Mouse (Mus musculus) CH12.LX (cell line): Measurements from ENCODE around the gene Gsg1l.

Experiments used
- CTCF ChIP-seq, 2 experiments: IDR thresholded peaks in 1 of 2; conservative IDR thresholded peaks in 1 of 2; 2 replicates each; pipeline ENCODE4 v1.5.1; 2011 to 2012; ENCODE audit warnings: low read depth in 2 of 2, low read length in 2 of 2, improper control_type of control experiment in 1 of 2, inconsistent platforms in 1 of 2, mild to moderate bottlenecking in 1 of 2, moderate library complexity in 1 of 2
- ETS1 ChIP-seq: conservative IDR thresholded peaks from 2 replicates; pipeline ENCODE4 v1.6.1; 2012; ENCODE audit warnings: low read depth, mild to moderate bottlenecking, inconsistent platforms, low read length, improper control_type of control experiment, moderate library complexity
- HCFC1 ChIP-seq: IDR thresholded peaks from 2 replicates; pipeline ENCODE4 v1.6.1; 2012; ENCODE audit warnings: low read depth, mild to moderate bottlenecking, inconsistent platforms, low read length, improper control_type of control experiment
- MAFK ChIP-seq: IDR thresholded peaks from 2 replicates; pipeline ENCODE4 v1.6.1; 2011; ENCODE audit warnings: low read length, improper control_type of control experiment; ENCODE audit not compliant: insufficient replicate concordance
- MEF2A ChIP-seq: IDR thresholded peaks from 2 replicates; pipeline ENCODE4 v1.6.1; 2014; ENCODE audit warnings: low read depth, mild to moderate bottlenecking, inconsistent platforms, low read length, improper control_type of control experiment, borderline replicate concordance
- MXI1 ChIP-seq: IDR thresholded peaks from 2 replicates; pipeline ENCODE4 v1.6.1; 2011; ENCODE audit warnings: mild to moderate bottlenecking, low read depth, low read length, improper control_type of control experiment
- POLR2A ChIP-seq: IDR thresholded peaks from 2 replicates; pipeline ENCODE4 v1.6.1; 2011; ENCODE audit warnings: low read depth, mild to moderate bottlenecking, improper control_type of control experiment, low read length

DNA sequence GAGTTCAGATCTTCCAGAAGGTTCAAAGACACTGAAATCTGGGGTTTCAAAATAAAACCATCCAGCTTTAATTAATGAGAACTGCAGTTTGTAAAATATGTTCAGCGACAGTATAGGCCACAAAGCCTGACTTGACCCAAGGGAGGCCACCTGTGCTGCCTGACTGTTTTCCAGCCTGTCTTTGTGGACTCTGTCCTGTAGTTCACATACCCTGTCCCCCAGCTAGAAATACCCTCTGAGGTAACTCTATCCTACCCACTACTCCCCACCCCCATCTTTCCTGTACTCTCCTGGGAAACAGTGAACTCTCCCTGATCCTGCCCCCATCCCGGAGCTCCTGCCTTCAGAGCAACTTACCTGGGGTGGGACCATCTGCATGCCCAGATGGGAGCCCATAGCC lies 199.0 kb downstream of the Gsg1l start:
- TF ChIP-seq CTCF (conservative IDR thresholded peaks at IDR 0.05 in 1 of 2, IDR thresholded peaks at IDR 0.05 in 1 of 2; ENCODE audit: low read depth in 2 of 2, low read length in 2 of 2), result no peak
- TF ChIP-seq MAFK, result no peak
- no peak for TF ChIP-seq POLR2A
- TF ChIP-seq ETS1, result no peak
- no peak for TF ChIP-seq HCFC1
- TF ChIP-seq MEF2A, result no peak
- TF ChIP-seq MXI1, result no peak
